Mouse (Mus musculus) testis, adult 2 months (tissue): ENCODE results near the gene Dctn2. TPM values are rescaled to one million over a fixed set of nuclear protein-coding genes. Genes with fewer than 3 reads are reported as not detected.

Experiments
- H3K27ac ChIP-seq: fragments of 200-500 bp; 2 replicates; pipeline ENCODE4 v1.5.1; 2012; ENCODE audit warnings: low read depth, low read length; ENCODE audit not compliant: control insufficient read depth, insufficient read depth
- H3K27me3 ChIP-seq: fragments of 200-500 bp; 2 replicates; pipeline ENCODE4 v1.6.1; 2012; ENCODE audit warnings: mild to moderate bottlenecking, low read length, moderate library complexity; ENCODE audit not compliant: control insufficient read depth, insufficient read depth
- H3K36me3 ChIP-seq: fragments of 200-500 bp; 2 replicates; pipeline ENCODE4 v1.6.1; 2012; ENCODE audit warnings: mild to moderate bottlenecking, low read length; ENCODE audit not compliant: control insufficient read depth, insufficient read depth
- H3K4me1 ChIP-seq: fragments of 200-500 bp; 2 replicates; pipeline ENCODE4 v1.6.1; 2012; ENCODE audit warnings: low read length; ENCODE audit not compliant: control insufficient read depth, insufficient read depth
- H3K4me3 ChIP-seq: fragments of 200-500 bp; 2 replicates; pipeline ENCODE4 v1.5.1; 2012; ENCODE audit warnings: low read depth, mild to moderate bottlenecking, low read length, moderate library complexity, mixed read lengths; ENCODE audit not compliant: control insufficient read depth
- CTCF ChIP-seq: fragments of 200-500 bp; IDR thresholded peaks from 2 replicates; pipeline ENCODE4 v1.5.1; 2012; ENCODE audit warnings: low read depth, mild to moderate bottlenecking, inconsistent platforms, low read length, moderate library complexity; ENCODE audit not compliant: control insufficient read depth, insufficient read depth, insufficient replicate concordance
- POLR2A ChIP-seq: fragments of 200-500 bp; IDR thresholded peaks from 2 replicates; pipeline ENCODE4 v1.6.1; 2012; ENCODE audit warnings: low read depth, mild to moderate bottlenecking, inconsistent platforms, low read length, moderate library complexity; ENCODE audit not compliant: control insufficient read depth
- polyA plus RNA-seq: library from polyadenylated mRNA; depleted of rRNA; stranded (reverse); fragments of >200 nt; gene quantifications from 2 replicates; pipeline ENCODE4 v1.2.3, GENCODE M21; 2012

The Dctn2 gene
- polyA plus RNA-seq, 1 experiment, result 391 TPM

- H3K27me3 ChIP-seq, result no peaks in the 10 kb centered on the region
- peaks cover 19% of the 10 kb centered on the region for H3K4me1 ChIP-seq
- no peak for TF ChIP-seq CTCF
- no peak for TF ChIP-seq POLR2A
- no peaks in the 10 kb centered on the region; the same call in none of the 2 replicates for H3K36me3 ChIP-seq
- H3K4me3 ChIP-seq, result no peak overlapping the region
- no peak overlapping the region for H3K27ac ChIP-seq
Observed at GRCm38 (mm10) chr10:127285644-127286043, 19.5 kb downstream of the Dctn2 start.

GRCm38 (mm10) chr10:127286194-127286593 is 20.0 kb downstream of the Dctn2 start:
- TF ChIP-seq CTCF (no peak), POLR2A (no peak)
- H3K27ac ChIP-seq, result no peak overlapping the region
- no peaks in the 10 kb centered on the region for H3K27me3 ChIP-seq
- no peaks in the 10 kb centered on the region; the same call in none of the 2 replicates for H3K36me3 ChIP-seq
- peaks cover 19% of the 10 kb centered on the region for H3K4me1 ChIP-seq
- H3K4me3 ChIP-seq, result no peak overlapping the region

- Histone ChIP-seq H3K27me3 (no peaks in the 10 kb centered on the region), H3K4me3 (peak overlapping the region; percentile 81), H3K27ac (no peak overlapping the region), H3K4me1 (peaks cover 22% of the 10 kb centered on the region), H3K36me3 (no peaks in the 10 kb centered on the region; the same call in none of the 2 replicates)
- TF ChIP-seq POLR2A (no peak; the same call in 1 of the 2 replicates), CTCF (no peak)
Observed at GRCm38 (mm10) chr10:127286730-127287129, 20.6 kb downstream of the Dctn2 start.

- Histone ChIP-seq H3K27ac (peak overlapping the region; percentile 84), H3K4me3 (peak overlapping the region; percentile 81), H3K4me1 (peaks cover 22% of the 10 kb centered on the region), H3K36me3 (no peaks in the 10 kb centered on the region; the same call in none of the 2 replicates), H3K27me3 (no peaks in the 10 kb centered on the region)
- TF ChIP-seq POLR2A (no peak), CTCF (no peak)
Observed at GRCm38 (mm10) chr10:127287271-127287935, 21.2 kb downstream of the Dctn2 start.

- Histone ChIP-seq H3K36me3 (no peaks in the 10 kb centered on the region; the same call in none of the 2 replicates), H3K27me3 (no peaks in the 10 kb centered on the region), H3K27ac (peak overlapping the region; percentile 84), H3K4me3 (peak overlapping the region; percentile 81), H3K4me1 (peaks cover 22% of the 10 kb centered on the region)
- TF ChIP-seq POLR2A, result no peak
- no peak for TF ChIP-seq CTCF
Observed at GRCm38 (mm10) chr10:127287936-127288293, 21.7 kb downstream of the Dctn2 start.

GRCm38 (mm10) chr10:127288328-127288799 is 22.2 kb downstream of the Dctn2 start:
- TF ChIP-seq POLR2A (no peak), CTCF (no peak)
- peaks cover 22% of the 10 kb centered on the region for H3K4me1 ChIP-seq
- no peaks in the 10 kb centered on the region for H3K27me3 ChIP-seq
- H3K27ac ChIP-seq, result peak overlapping the region; percentile 84
- peak overlapping the region; percentile 81 for H3K4me3 ChIP-seq
- no peaks in the 10 kb centered on the region; the same call in none of the 2 replicates for H3K36me3 ChIP-seq

GRCm38 (mm10) chr10:127288800-127289572 is 22.8 kb downstream of the Dctn2 start, which contains the start of gene Mbd6:
Gene Mbd6 (minus strand): TSS chr10:127289018.
- no peaks in the 10 kb centered on the region for H3K27me3 ChIP-seq
- no peaks in the 10 kb centered on the region; the same call in 1 of the 2 replicates for H3K36me3 ChIP-seq
- peak within 1 kb of the TSS; percentile 100 for H3K27ac ChIP-seq
- peaks cover 22% of the 10 kb centered on the region for H3K4me1 ChIP-seq
- TF ChIP-seq CTCF (no peak), POLR2A (no peak; the same call in none of the 2 replicates)
- H3K4me3 ChIP-seq, result peak within 1 kb of the TSS; percentile 81
